51 mouse cellular contexts compared by ENCODE assay signal in the genomic region with DNA sequence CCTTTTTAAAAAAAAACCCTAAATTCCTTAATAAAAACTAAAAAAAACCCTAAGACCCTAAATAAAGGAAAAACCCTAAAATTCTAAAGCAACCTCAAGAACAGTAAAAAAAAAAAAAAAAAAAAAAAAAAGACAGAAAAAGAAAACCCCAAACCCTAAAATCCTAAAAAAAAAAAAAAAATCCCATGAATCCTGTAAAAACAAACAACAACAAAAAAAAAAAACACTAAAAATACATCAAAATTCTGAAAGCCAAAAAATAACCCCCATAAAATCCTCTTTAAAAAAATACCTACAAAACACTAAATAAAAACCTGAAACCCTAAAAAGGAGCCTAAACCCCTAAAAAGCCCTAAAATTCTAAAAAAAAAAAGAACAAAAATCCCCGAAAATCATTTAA. TPM values are rescaled to one million over a fixed set of nuclear protein-coding genes. Genes with fewer than 3 reads are reported as not detected.
"Had no signal": no experiment of that assay in that cellular context is flagged by ENCODE, and none has a peak within 500 bp of the region (broad histone marks: within the 10 kb centered on the region; RNA-seq: fewer than 3 reads in every experiment).

No protein-coding gene starts in this region.

- H3K9me3 ChIP-seq: heart, embryonic 10.5 days; heart, embryonic 12.5 days; heart, embryonic 13.5 days; heart, embryonic 15.5 days; hindbrain, embryonic 10.5 days; hindbrain, embryonic 12.5 days; hindbrain, embryonic 13.5 days; hindbrain, embryonic 15.5 days; intestine, embryonic 15.5 days; kidney, embryonic 15.5 days had no signal

- H3K27me3 ChIP-seq: heart, embryonic 12.5 days; heart, embryonic 13.5 days; heart, embryonic 15.5 days; hindbrain, embryonic 12.5 days; hindbrain, embryonic 13.5 days; hindbrain, embryonic 15.5 days; intestine, embryonic 15.5 days; kidney, embryonic 15.5 days had no signal

- H3K36me3 ChIP-seq: heart, embryonic 10.5 days; heart, embryonic 12.5 days; heart, embryonic 13.5 days; heart, embryonic 15.5 days; hindbrain, embryonic 10.5 days; hindbrain, embryonic 12.5 days; hindbrain, embryonic 13.5 days; hindbrain, embryonic 15.5 days; intestine, embryonic 15.5 days; kidney, embryonic 15.5 days had no signal

- H3K27ac ChIP-seq: heart, embryonic 10.5 days; heart, embryonic 13.5 days; heart, embryonic 15.5 days; hindbrain, embryonic 10.5 days; hindbrain, embryonic 12.5 days; hindbrain, embryonic 13.5 days; hindbrain, embryonic 15.5 days; intestine, embryonic 15.5 days; kidney, embryonic 15.5 days; kidney, postnatal 0 days; layer of hippocampus, adult 2 months; left cerebral cortex, adult 2 months had no signal

- DNase-seq: heart, postnatal 10 days; heart, postnatal 14 days; heart, postnatal 36 days; heart, postnatal 4 days; kidney, adult 11 months; kidney, adult 18-20 months; kidney, adult 2 months; kidney, adult 8-10 months; kidney, adult 9 months; kidney, postnatal 10 days; kidney, postnatal 14 days; kidney, postnatal 25 days; kidney, postnatal 36 days; kidney, postnatal 4 days; layer of hippocampus, adult 9-11 months; layer of hippocampus, postnatal 36 days had no signal

- H3K9ac ChIP-seq: heart, embryonic 12.5 days; heart, embryonic 13.5 days; heart, embryonic 15.5 days; hindbrain, embryonic 12.5 days; hindbrain, embryonic 13.5 days; hindbrain, embryonic 15.5 days; intestine, embryonic 15.5 days; kidney, embryonic 15.5 days had no signal

- H3K4me3 ChIP-seq: heart, embryonic 10.5 days; heart, embryonic 12.5 days; heart, embryonic 13.5 days; heart, embryonic 15.5 days; hindbrain, embryonic 10.5 days; hindbrain, embryonic 12.5 days; hindbrain, embryonic 13.5 days; hindbrain, embryonic 15.5 days; intestine, embryonic 15.5 days; kidney, embryonic 15.5 days; layer of hippocampus, adult 2 months; left cerebral cortex, adult 2 months had no signal

- ATAC-seq: hindbrain, embryonic 16.5 days; inflammation-experienced regulatory T-cells, adult 6 months; intestine, embryonic 15.5 days; intestine, embryonic 16.5 days; intestine, postnatal 0 days had no signal

- H3K4me2 ChIP-seq: heart, embryonic 11.5 days; heart, embryonic 12.5 days; heart, embryonic 13.5 days; heart, embryonic 15.5 days; hindbrain, embryonic 12.5 days; hindbrain, embryonic 13.5 days; hindbrain, embryonic 15.5 days; intestine, embryonic 15.5 days; kidney, embryonic 15.5 days had no signal

- H3K4me1 ChIP-seq: heart, embryonic 10.5 days; heart, embryonic 12.5 days; heart, embryonic 13.5 days; heart, embryonic 15.5 days; hindbrain, embryonic 10.5 days; hindbrain, embryonic 12.5 days; hindbrain, embryonic 13.5 days; hindbrain, embryonic 15.5 days; intestine, embryonic 15.5 days; kidney, embryonic 15.5 days had no signal

RNA-seq across cellular contexts. Expression of a gene that starts 45.3 kb away (rescaled TPM):
- total RNA-seq: heart, postnatal 10 days; heart, postnatal 14 days; heart, postnatal 25 days; heart, postnatal 36 days; heart, postnatal 4 days; hematopoietic stem cell, adult 5-6 weeks; layer of hippocampus, adult 18-20 months; layer of hippocampus, adult 2 months; layer of hippocampus, adult 8-10 months; layer of hippocampus, postnatal 10 days; layer of hippocampus, postnatal 14 days; layer of hippocampus, postnatal 25 days; layer of hippocampus, postnatal 36 days; left cerebral cortex, adult 18-20 months; left cerebral cortex, adult 2 months; left cerebral cortex, adult 8-10 months had no signal
- polyA plus RNA-seq: heart, embryonic 10.5 days; heart, embryonic 11.5 days; heart, embryonic 12.5 days; heart, embryonic 13.5 days; heart, embryonic 14.5 days; heart, embryonic 15.5 days; heart, embryonic 16.5 days; heart, postnatal 0 days; hindbrain, embryonic 10.5 days; hindbrain, embryonic 11.5 days; hindbrain, embryonic 12.5 days; hindbrain, embryonic 13.5 days; hindbrain, embryonic 15.5 days; hindbrain, embryonic 16.5 days; intestine, embryonic 14.5 days; intestine, embryonic 15.5 days; intestine, embryonic 16.5 days; intestine, postnatal 0 days; kidney, adult 2 months; kidney, embryonic 14.5 days; kidney, embryonic 15.5 days; kidney, embryonic 16.5 days; kidney, postnatal 0 days; large intestine, adult 2 months had no signal

RNA-seq across cellular contexts. Expression of a gene that starts 55.6 kb away (rescaled TPM):
- total RNA-seq: heart, postnatal 10 days; heart, postnatal 14 days; heart, postnatal 25 days; heart, postnatal 36 days; heart, postnatal 4 days; hematopoietic stem cell, adult 5-6 weeks; layer of hippocampus, adult 18-20 months; layer of hippocampus, adult 2 months; layer of hippocampus, adult 8-10 months; layer of hippocampus, postnatal 14 days; layer of hippocampus, postnatal 25 days; layer of hippocampus, postnatal 36 days; left cerebral cortex, adult 18-20 months; left cerebral cortex, adult 2 months; left cerebral cortex, adult 8-10 months had no signal
- polyA plus RNA-seq: heart, embryonic 12.5 days; heart, embryonic 13.5 days; heart, embryonic 15.5 days; heart, embryonic 16.5 days; heart, postnatal 0 days; hindbrain, embryonic 10.5 days; hindbrain, embryonic 11.5 days; hindbrain, embryonic 12.5 days; hindbrain, embryonic 13.5 days; hindbrain, embryonic 15.5 days; hindbrain, embryonic 16.5 days; inflammation-experienced regulatory T-cells, adult 6 months; intestine, embryonic 14.5 days; intestine, embryonic 15.5 days; intestine, embryonic 16.5 days; intestine, postnatal 0 days; kidney, adult 2 months; kidney, embryonic 14.5 days; kidney, embryonic 15.5 days; kidney, embryonic 16.5 days; kidney, postnatal 0 days; large intestine, adult 2 months had no signal
